Mouse (Mus musculus): Measurements from ENCODE around the gene Lrch1. TPM values are rescaled to one million over a fixed set of nuclear protein-coding genes. Genes with fewer than 3 reads are reported as not detected.

The Lrch1 gene
- polyA plus RNA-seq, 1 experiment from 2014 or later, result 20.8 TPM

- 0 out of 2 replicates have a peak overlapping the region, but pooled peaks have one; percentile 14 for H3K27ac ChIP-seq
- no peak overlapping the region for H3K4me3 ChIP-seq (replicated peaks)
- H3K4me1 ChIP-seq, result peaks cover 78% of the 10 kb centered on the region
- no peaks in the 10 kb centered on the region for H3K27me3 ChIP-seq
- no peak overlapping the region for H3K4me2 ChIP-seq
- no peaks in the 10 kb centered on the region for H3K9me3 ChIP-seq (replicated peaks)
- H3K36me3 ChIP-seq, result no peaks in the 10 kb centered on the region
- 84% methylated on average over 10 of the region's 10 CpGs for WGBS
- no peak overlapping the region for H3K9ac ChIP-seq
- ATAC-seq (replicated peaks; ENCODE audit: low FRiP score), result no peak
Observed at GRCm38 (mm10) chr14:74880868-74881267, 66.8 kb downstream of the Lrch1 start.

- Histone ChIP-seq H3K27ac (no peak overlapping the region), H3K27me3 (no peaks in the 10 kb centered on the region), H3K36me3 (no peaks in the 10 kb centered on the region), H3K4me1 (peaks cover 67% of the 10 kb centered on the region), H3K4me2 (no peak overlapping the region), H3K4me3 (replicated peaks) (no peak overlapping the region), H3K9me3 (replicated peaks) (no peaks in the 10 kb centered on the region), H3K9ac (no peak overlapping the region)
- WGBS, result 61% methylated on average over 10 of the region's 10 CpGs
- ATAC-seq (replicated peaks; ENCODE audit: low FRiP score), result no peak
Observed at GRCm38 (mm10) chr14:74879480-74879879, 68.2 kb downstream of the Lrch1 start.

- 46% methylated on average over 5 of the region's 5 CpGs for WGBS
- Histone ChIP-seq H3K4me3 (replicated peaks) (no peak overlapping the region), H3K9ac (no peak overlapping the region), H3K9me3 (replicated peaks) (no peaks in the 10 kb centered on the region), H3K4me2 (no peak overlapping the region), H3K36me3 (no peaks in the 10 kb centered on the region), H3K27me3 (no peaks in the 10 kb centered on the region), H3K27ac (peak overlapping the region; percentile 81), H3K4me1 (peaks cover 45% of the 10 kb centered on the region)
- ATAC-seq (replicated peaks; ENCODE audit: low FRiP score), result no peak
Observed at GRCm38 (mm10) chr14:74877287-74877686, 70.4 kb downstream of the Lrch1 start.

- no peaks in the 10 kb centered on the region for H3K27me3 ChIP-seq
- H3K4me1 ChIP-seq, result peaks cover 51% of the 10 kb centered on the region
Observed at GRCm38 (mm10) chr14:74871220-74871619, 76.5 kb downstream of the Lrch1 start.

GRCm38 (mm10) chr14:74868902-74869230 is 78.8 kb downstream of the Lrch1 start:
- no peak overlapping the region for H3K27ac ChIP-seq
- H3K4me1 ChIP-seq, result peaks cover 69% of the 10 kb centered on the region
- H3K4me3 ChIP-seq (replicated peaks), result no peak overlapping the region
- 76% methylated on average over 4 of the region's 4 CpGs for WGBS
- no peaks in the 10 kb centered on the region for H3K9me3 ChIP-seq (replicated peaks)
- H3K9ac ChIP-seq, result no peak overlapping the region
- no peak for ATAC-seq (replicated peaks; ENCODE audit: low FRiP score)
- H3K36me3 ChIP-seq, result no peaks in the 10 kb centered on the region
- H3K4me2 ChIP-seq, result no peak overlapping the region
- H3K27me3 ChIP-seq, result no peaks in the 10 kb centered on the region

More at GRCm38 (mm10) chr14:74871220-74871619, 76.5 kb downstream of the Lrch1 start:
- H3K36me3 ChIP-seq, result no peaks in the 10 kb centered on the region
- peak; percentile 64; the same call in 1 of the 2 replicates for ATAC-seq (replicated peaks; ENCODE audit: low FRiP score)
- WGBS, result 39% methylated on average over 4 of the region's 4 CpGs
- H3K9ac ChIP-seq, result no peak overlapping the region
- H3K4me3 ChIP-seq (replicated peaks), result no peak overlapping the region
- no peak overlapping the region for H3K4me2 ChIP-seq
- no peaks in the 10 kb centered on the region for H3K9me3 ChIP-seq (replicated peaks)
- H3K27ac ChIP-seq, result peak overlapping the region; percentile 45; the same call in 1 of the 2 replicates

- Histone ChIP-seq H3K4me3 (replicated peaks) (no peak overlapping the region), H3K9me3 (replicated peaks) (no peaks in the 10 kb centered on the region), H3K36me3 (no peaks in the 10 kb centered on the region), H3K27ac (peak overlapping the region; percentile 68; the same call in 1 of the 2 replicates), H3K4me1 (peaks cover 72% of the 10 kb centered on the region), H3K9ac (no peak overlapping the region), H3K4me2 (no peak overlapping the region), H3K27me3 (no peaks in the 10 kb centered on the region)
- no peak for ATAC-seq (replicated peaks; ENCODE audit: low FRiP score)
- 77% methylated on average over 2 of the region's 2 CpGs for WGBS
Observed at GRCm38 (mm10) chr14:74868188-74868901, 79.3 kb downstream of the Lrch1 start.

GRCm38 (mm10) chr14:74867076-74868042 is 80.3 kb downstream of the Lrch1 start:
- Histone ChIP-seq H3K27ac (peak overlapping the region; percentile 68), H3K4me3 (replicated peaks) (no peak overlapping the region), H3K9me3 (replicated peaks) (no peaks in the 10 kb centered on the region), H3K4me1 (peaks cover 80% of the 10 kb centered on the region), H3K36me3 (no peaks in the 10 kb centered on the region), H3K4me2 (peak overlapping the region; percentile 17), H3K27me3 (no peaks in the 10 kb centered on the region), H3K9ac (no peak overlapping the region)
- 40% methylated on average over 20 of the region's 20 CpGs for WGBS
- no peak for ATAC-seq (replicated peaks; ENCODE audit: low FRiP score)

- Histone ChIP-seq H3K4me3 (replicated peaks) (no peak overlapping the region), H3K9me3 (replicated peaks) (no peaks in the 10 kb centered on the region), H3K36me3 (no peaks in the 10 kb centered on the region), H3K4me2 (no peak overlapping the region), H3K27ac (peak overlapping the region; percentile 85), H3K9ac (no peak overlapping the region), H3K27me3 (no peaks in the 10 kb centered on the region), H3K4me1 (peaks cover 75% of the 10 kb centered on the region)
- WGBS, result 31% methylated on average over 3 of the region's 3 CpGs
- no peak for ATAC-seq (replicated peaks; ENCODE audit: low FRiP score)
Observed at GRCm38 (mm10) chr14:74865738-74866137, 81.9 kb downstream of the Lrch1 start.

- ATAC-seq (replicated peaks; ENCODE audit: low FRiP score), result peak; percentile 52; the same call in 1 of the 2 replicates
Observed at GRCm38 (mm10) chr14:74864805-74865483, 82.7 kb downstream of the Lrch1 start.

GRCm38 (mm10) chr14:74861456-74861855 is 86.2 kb downstream of the Lrch1 start:
- Histone ChIP-seq H3K4me2 (no peak overlapping the region), H3K27me3 (no peaks in the 10 kb centered on the region), H3K36me3 (peaks cover 13% of the 10 kb centered on the region; the same call in 1 of the 2 replicates), H3K9me3 (replicated peaks) (no peaks in the 10 kb centered on the region), H3K9ac (no peak overlapping the region), H3K4me3 (replicated peaks) (no peak overlapping the region), H3K4me1 (peaks cover 42% of the 10 kb centered on the region), H3K27ac (no peak overlapping the region)
- no peak for ATAC-seq (replicated peaks; ENCODE audit: low FRiP score)
- 85% methylated on average over 9 of the region's 9 CpGs for WGBS

More at GRCm38 (mm10) chr14:74864805-74865483, 82.7 kb downstream of the Lrch1 start:
- Histone ChIP-seq H3K27me3 (no peaks in the 10 kb centered on the region), H3K4me1 (peaks cover 69% of the 10 kb centered on the region), H3K4me2 (no peak overlapping the region), H3K4me3 (replicated peaks) (no peak overlapping the region), H3K36me3 (no peaks in the 10 kb centered on the region), H3K9ac (no peak overlapping the region), H3K9me3 (replicated peaks) (no peaks in the 10 kb centered on the region), H3K27ac (peak overlapping the region; percentile 85)
- 46% methylated on average over 5 of the region's 5 CpGs for WGBS

- Histone ChIP-seq H3K9ac (no peak overlapping the region), H3K9me3 (replicated peaks) (no peaks in the 10 kb centered on the region), H3K4me1 (peaks cover 24% of the 10 kb centered on the region), H3K36me3 (peaks cover 23% of the 10 kb centered on the region), H3K27me3 (no peaks in the 10 kb centered on the region), H3K27ac (no peak overlapping the region), H3K4me2 (no peak overlapping the region), H3K4me3 (replicated peaks) (no peak overlapping the region)
- ATAC-seq (replicated peaks; ENCODE audit: low FRiP score), result no peak
- 91% methylated on average over 1 of the region's 1 CpGs for WGBS
Observed at GRCm38 (mm10) chr14:74859154-74859553, 88.5 kb downstream of the Lrch1 start.
